Mouse (Mus musculus) ES-Bruce4 (cell line): ENCODE results near the gene Mid1. TPM values are rescaled to one million over a fixed set of nuclear protein-coding genes. Genes with fewer than 3 reads are reported as not detected.
"Not testable (repeated sequence)": the region's sequence is repeated elsewhere in the genome, so short reads cannot be mapped to it uniquely, and the experiment has no call there.

ENCODE experiments used
- H3K27ac ChIP-seq: 2 replicates; pipeline ENCODE4 v1.5.1; 2012; ENCODE audit warnings: low read length, inconsistent platforms; ENCODE audit not compliant: insufficient read depth
- H3K27me3 ChIP-seq: 2 replicates; pipeline ENCODE4 v1.6.1; 2012; ENCODE audit warnings: mild to moderate bottlenecking, low read length, inconsistent platforms; ENCODE audit not compliant: control insufficient read depth, poor library complexity, insufficient read depth, severe bottlenecking
- H3K36me3 ChIP-seq: 2 replicates; pipeline ENCODE4 v1.6.1; 2012; ENCODE audit warnings: inconsistent platforms, mild to moderate bottlenecking, low read length, moderate library complexity; ENCODE audit not compliant: control insufficient read depth, poor library complexity, insufficient read depth, severe bottlenecking
- H3K4me1 ChIP-seq: one replicate; pipeline ENCODE4 v1.8.1; 2011; ENCODE audit warnings: low read length; ENCODE audit not compliant: control insufficient read depth, insufficient read depth
- H3K4me3 ChIP-seq: 2 replicates; pipeline ENCODE4 v1.5.1; 2011; ENCODE audit warnings: low read depth, mild to moderate bottlenecking, low read length
- H3K9ac ChIP-seq: 2 replicates; pipeline ENCODE4 v1.6.1; 2012; ENCODE audit warnings: low read depth, mild to moderate bottlenecking, inconsistent platforms; ENCODE audit not compliant: poor library complexity, severe bottlenecking
- H3K9me3 ChIP-seq: replicated peaks from 2 replicates; pipeline ENCODE4 v1.6.1; 2012; ENCODE audit warnings: mild to moderate bottlenecking, low read length, inconsistent platforms; ENCODE audit not compliant: control insufficient read depth, poor library complexity, insufficient read depth, severe bottlenecking
- polyA plus RNA-seq: library from polyadenylated mRNA; stranded (reverse); fragments of >200 nt; gene quantifications from 2 replicates; pipeline ENCODE4 v1.2.4, GENCODE M21; 2011; ENCODE audit warnings: low read depth; ENCODE audit not compliant: missing spikeins, insufficient read depth, insufficient read length

Gene Mid1
- polyA plus RNA-seq, 1 experiment, result 125 TPM

DNA sequence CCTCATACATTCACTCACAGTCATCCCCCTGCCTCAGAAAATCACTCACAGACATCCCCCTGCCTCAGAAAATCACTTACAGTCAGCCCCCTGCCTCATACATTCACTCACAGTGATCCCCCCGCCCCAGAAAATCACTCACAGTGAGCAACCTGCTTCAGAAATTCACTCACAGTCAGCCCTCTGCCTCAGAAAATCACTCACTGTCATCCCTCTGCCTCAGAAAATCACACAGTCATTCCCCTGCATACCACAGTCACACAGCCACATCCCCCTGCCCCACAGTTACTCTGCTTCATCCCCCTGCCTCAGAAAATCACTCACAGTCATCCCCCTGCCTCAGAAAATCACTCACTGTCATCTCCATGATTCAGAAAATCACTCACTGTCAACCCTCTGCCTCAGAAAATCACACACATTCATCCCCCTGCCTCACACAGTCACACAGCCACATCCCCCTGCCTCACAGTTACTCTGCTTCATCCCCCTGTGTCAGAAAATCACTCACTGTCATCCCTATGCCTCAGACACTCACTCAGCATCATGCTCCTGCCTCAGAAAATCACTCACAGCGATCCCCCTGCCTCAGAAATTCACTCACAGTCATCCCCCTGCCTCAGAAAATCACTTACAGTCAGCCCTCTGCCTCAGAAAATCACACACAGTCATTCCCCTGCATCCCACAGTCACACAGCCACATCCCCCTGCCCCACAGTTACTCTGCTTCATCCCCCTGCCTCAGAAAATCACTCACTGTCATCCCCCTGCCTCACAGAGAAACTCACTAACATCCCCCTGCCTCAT is 322.6 kb downstream of the Mid1 start:
- peaks cover 14% of the 10 kb centered on the region for H3K9me3 ChIP-seq
- H3K9ac ChIP-seq, result peak overlapping the region; percentile 11

GRCm38 (mm10) chrX:170008179-170008467 is 323.1 kb downstream of the Mid1 start:
- Histone ChIP-seq H3K9ac (peak overlapping the region; percentile 11), H3K27ac (peak overlapping the region; percentile 76), H3K9me3 (peaks cover 18% of the 10 kb centered on the region), H3K36me3 (peaks cover 23% of the 10 kb centered on the region)
- H3K27me3 ChIP-seq, H3K4me3 ChIP-seq, H3K4me1 ChIP-seq: not testable (repeated sequence)

More for the DNA sequence above, 322.6 kb downstream of the Mid1 start:
- Histone ChIP-seq H3K27ac (peak overlapping the region; percentile 76), H3K36me3 (peaks cover 19% of the 10 kb centered on the region)
- not testable (repeated sequence) for H3K27me3 ChIP-seq, H3K4me3 ChIP-seq, H3K4me1 ChIP-seq

DNA sequence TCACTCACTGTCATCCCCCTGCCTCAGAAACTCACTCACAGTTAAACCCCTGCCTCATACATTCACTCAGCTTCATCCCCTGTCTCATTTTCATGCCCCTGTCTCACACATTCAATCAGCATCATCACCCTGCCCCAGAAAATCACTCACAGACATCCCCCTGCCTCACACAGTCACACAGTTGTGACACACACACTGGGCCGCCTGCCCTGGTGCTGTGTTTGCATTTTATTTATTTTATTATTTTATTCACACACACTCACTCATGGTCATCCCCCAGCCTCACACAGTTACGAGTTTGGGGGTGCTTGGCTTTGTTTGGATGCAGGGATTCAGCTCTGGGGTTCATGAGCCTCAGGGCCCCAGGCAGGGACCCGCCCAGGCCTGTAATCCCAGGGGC is 323.6 kb downstream of the Mid1 start:
- Histone ChIP-seq H3K4me3 (peak overlapping the region; percentile 18), H3K36me3 (peaks cover 25% of the 10 kb centered on the region), H3K9ac (peak overlapping the region; percentile 11), H3K9me3 (peaks cover 20% of the 10 kb centered on the region), H3K27ac (peak overlapping the region; percentile 76)
- H3K27me3 ChIP-seq, H3K4me1 ChIP-seq: not testable (repeated sequence)

DNA sequence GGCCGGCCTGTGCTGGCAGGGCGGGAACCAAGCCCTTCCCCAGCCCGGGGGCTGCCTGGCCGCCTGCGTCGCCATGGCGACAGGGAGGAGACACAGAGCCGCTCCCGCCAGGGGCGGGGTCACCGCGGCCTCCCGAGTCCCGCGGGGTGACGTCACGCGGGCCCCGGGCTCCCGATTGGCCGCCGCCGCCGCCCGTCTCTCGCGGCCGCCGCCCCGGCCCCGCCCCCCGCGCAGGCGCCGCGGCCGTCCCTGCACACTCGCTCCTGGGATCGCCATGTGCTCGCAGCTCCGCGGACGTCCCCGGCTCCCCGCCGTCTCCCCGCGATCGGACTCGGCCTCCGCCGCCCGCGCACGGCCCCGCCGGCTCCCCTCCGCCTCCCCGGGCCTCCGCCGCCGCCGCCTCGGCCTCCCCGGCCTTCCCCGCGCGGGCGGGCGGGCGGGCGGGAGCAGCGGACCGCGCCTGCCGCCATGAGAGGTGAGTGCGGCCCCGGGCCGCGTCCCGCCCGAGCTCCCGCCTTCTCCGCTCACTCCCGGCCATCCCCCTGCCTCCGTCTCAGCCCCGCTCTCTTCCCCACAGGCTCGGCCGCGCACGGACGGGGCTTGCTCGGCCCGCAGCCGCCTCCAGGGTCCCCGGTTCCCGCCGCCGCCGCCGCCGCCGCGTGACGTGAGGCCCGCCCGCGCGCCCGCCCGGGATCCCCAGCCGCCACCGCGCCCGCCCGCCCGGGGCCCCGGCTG is 324.2 kb downstream of the Mid1 start, which contains the start of gene Gm21887:
Gene Gm21887, plus strand, starts transcription at position 644 of the 735 bp plus-strand sequence.
- Histone ChIP-seq H3K4me3 (peak within 1 kb of the TSS; percentile 42), H3K9ac (peak within 1 kb of the TSS; percentile 92), H3K9me3 (peaks cover 24% of the 10 kb centered on the region), H3K27ac (peak within 1 kb of the TSS; percentile 76), H3K36me3 (peaks cover 29% of the 10 kb centered on the region)
- not testable (repeated sequence) for H3K4me1 ChIP-seq, H3K27me3 ChIP-seq

- H3K27me3 ChIP-seq, H3K4me1 ChIP-seq, H3K27ac ChIP-seq: not testable (repeated sequence)
- H3K9me3 ChIP-seq, result peaks cover 24% of the 10 kb centered on the region
- H3K36me3 ChIP-seq, result peaks cover 30% of the 10 kb centered on the region
- H3K4me3 ChIP-seq, result peak overlapping the region; percentile 42
- H3K9ac ChIP-seq, result peak overlapping the region; percentile 92
Observed at GRCm38 (mm10) chrX:170009801-170010221, 324.8 kb downstream of the Mid1 start.

GRCm38 (mm10) chrX:170010581-170011528 is 325.9 kb downstream of the Mid1 start:
- H3K9ac ChIP-seq, result peak overlapping the region; percentile 52
- not testable (repeated sequence) for H3K27me3 ChIP-seq, H3K4me1 ChIP-seq
- peak overlapping the region; percentile 19 for H3K27ac ChIP-seq
- peak overlapping the region; percentile 40 for H3K4me3 ChIP-seq
- peaks cover 24% of the 10 kb centered on the region for H3K9me3 ChIP-seq
- peaks cover 30% of the 10 kb centered on the region for H3K36me3 ChIP-seq

- not testable (repeated sequence) for H3K27me3 ChIP-seq, H3K4me1 ChIP-seq
- Histone ChIP-seq H3K4me3 (peak overlapping the region; percentile 40), H3K9me3 (peaks cover 26% of the 10 kb centered on the region), H3K9ac (peak overlapping the region; percentile 52; the same call in 1 of the 2 replicates), H3K36me3 (peaks cover 33% of the 10 kb centered on the region), H3K27ac (peak overlapping the region; percentile 19; the same call in 1 of the 2 replicates)
Observed at GRCm38 (mm10) chrX:170011529-170011879, 326.5 kb downstream of the Mid1 start.

- peaks cover 41% of the 10 kb centered on the region for H3K9me3 ChIP-seq
- H3K9ac ChIP-seq, H3K4me3 ChIP-seq, H3K27ac ChIP-seq, H3K27me3 ChIP-seq, H3K4me1 ChIP-seq: not testable (repeated sequence)
- peaks cover 48% of the 10 kb centered on the region for H3K36me3 ChIP-seq
Observed at GRCm38 (mm10) chrX:170013421-170013820, 328.4 kb downstream of the Mid1 start.

DNA sequence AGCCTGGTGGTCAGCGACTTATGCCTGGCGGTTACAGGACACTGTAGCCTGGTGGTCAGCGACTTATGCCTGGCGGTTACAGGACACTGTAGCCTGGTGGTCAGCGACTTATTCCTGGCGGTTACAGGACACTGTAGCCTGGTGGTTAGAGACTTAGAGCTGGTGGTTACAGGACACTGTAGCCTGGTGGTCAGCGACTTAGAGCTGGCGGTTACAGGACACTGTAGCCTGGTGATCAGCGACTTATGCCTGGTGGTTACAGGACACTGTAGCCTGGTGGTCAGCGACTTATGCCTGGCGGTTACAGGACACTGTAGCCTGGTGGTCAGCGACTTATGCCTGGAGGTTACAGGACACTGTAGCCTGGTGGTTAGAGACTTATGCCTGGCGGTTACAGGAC is 329.0 kb downstream of the Mid1 start:
- H3K9me3 ChIP-seq, result peaks cover 47% of the 10 kb centered on the region
- not testable (repeated sequence) for H3K27me3 ChIP-seq, H3K27ac ChIP-seq, H3K4me3 ChIP-seq, H3K4me1 ChIP-seq, H3K9ac ChIP-seq
- H3K36me3 ChIP-seq, result peaks cover 54% of the 10 kb centered on the region
